Mouse (Mus musculus): ENCODE results near the gene Myl10. TPM values are rescaled to one million over a fixed set of nuclear protein-coding genes. Genes with fewer than 3 reads are reported as not detected.

Gene Myl10
- polyA plus RNA-seq, 1 experiment = not detected

DNA sequence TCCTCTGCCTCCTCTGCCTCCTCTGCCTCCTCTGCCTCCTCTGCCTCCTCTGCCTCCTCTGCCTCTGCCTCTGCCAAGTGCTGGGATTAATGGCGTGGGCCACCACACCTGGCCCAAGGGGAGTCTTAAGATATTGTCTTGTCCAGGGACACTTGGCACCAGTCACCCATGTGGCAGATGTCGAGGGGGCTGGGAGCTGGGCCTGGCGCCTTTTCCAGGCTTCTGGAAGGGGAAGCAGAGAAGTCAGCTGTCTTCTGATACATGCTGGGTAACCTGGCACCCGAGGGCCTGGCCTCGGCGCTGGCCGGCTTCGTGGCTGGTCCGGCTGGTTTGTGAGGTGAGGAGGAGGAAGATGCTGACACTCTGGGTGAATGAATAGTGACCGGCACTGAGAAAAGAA is 30.7 kb upstream of the Myl10 start:
- Histone ChIP-seq H3K4me3 (ENCODE audit: insufficient read depth, low read depth, low read length) (no peak overlapping the region), H3K27ac (ENCODE audit: insufficient read depth, low read depth, low read length) (no peak overlapping the region), H3K27me3 (replicated peaks; ENCODE audit: control insufficient read depth, insufficient read depth, low read length) (no peaks in the 10 kb centered on the region), H3K4me1 (ENCODE audit: control insufficient read depth, insufficient read depth, low read length) (no peaks in the 10 kb centered on the region), H3K36me3 (ENCODE audit: control insufficient read depth, insufficient read depth, low read length) (no peaks in the 10 kb centered on the region)
- TF ChIP-seq POLR2A (IDR thresholded peaks at IDR 0.05; ENCODE audit: low read depth, low read length) (no peak), CTCF (conservative IDR thresholded peaks at IDR 0.05; ENCODE audit: insufficient read depth, insufficient read length, low read depth, low read length) (no peak)
- WGBS = 69% methylated on average over 10 of the region's 10 CpGs
- no peak for DNase-seq

DNA sequence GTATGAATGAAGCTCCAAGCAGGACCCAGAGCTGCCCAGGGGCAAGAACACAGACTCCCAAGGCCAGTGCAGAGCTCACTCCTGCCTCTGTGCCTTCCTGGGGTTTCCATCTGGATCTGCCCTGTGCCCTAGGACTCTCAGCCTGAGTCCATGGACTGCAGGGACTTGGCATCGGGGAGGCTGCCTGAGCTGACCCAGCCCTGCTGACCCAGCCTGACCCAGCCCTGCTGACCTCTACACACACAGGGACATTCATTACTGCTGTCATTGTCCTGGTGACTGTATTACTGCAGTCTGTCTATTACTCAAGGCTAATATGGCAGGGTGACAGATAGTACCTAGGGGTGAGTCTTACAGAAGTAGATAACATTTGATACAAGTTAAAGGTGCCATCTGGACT is 30.1 kb upstream of the Myl10 start:
- TF ChIP-seq CTCF (conservative IDR thresholded peaks at IDR 0.05; ENCODE audit: insufficient read depth, insufficient read length, low read depth, low read length) (no peak; the same call in 1 of the 2 replicates), POLR2A (IDR thresholded peaks at IDR 0.05; ENCODE audit: low read depth, low read length) (no peak)
- no peak overlapping the region for H3K27ac ChIP-seq (ENCODE audit: insufficient read depth, low read depth, low read length)
- no peaks in the 10 kb centered on the region for H3K27me3 ChIP-seq (replicated peaks; ENCODE audit: control insufficient read depth, insufficient read depth, low read length)
- 26% methylated on average over 1 of the region's 1 CpGs for WGBS
- peak; percentile 12 for DNase-seq
- H3K36me3 ChIP-seq (ENCODE audit: control insufficient read depth, insufficient read depth, low read length) = no peaks in the 10 kb centered on the region
- no peaks in the 10 kb centered on the region for H3K4me1 ChIP-seq (ENCODE audit: control insufficient read depth, insufficient read depth, low read length)
- no peak overlapping the region for H3K4me3 ChIP-seq (ENCODE audit: insufficient read depth, low read depth, low read length)

DNA sequence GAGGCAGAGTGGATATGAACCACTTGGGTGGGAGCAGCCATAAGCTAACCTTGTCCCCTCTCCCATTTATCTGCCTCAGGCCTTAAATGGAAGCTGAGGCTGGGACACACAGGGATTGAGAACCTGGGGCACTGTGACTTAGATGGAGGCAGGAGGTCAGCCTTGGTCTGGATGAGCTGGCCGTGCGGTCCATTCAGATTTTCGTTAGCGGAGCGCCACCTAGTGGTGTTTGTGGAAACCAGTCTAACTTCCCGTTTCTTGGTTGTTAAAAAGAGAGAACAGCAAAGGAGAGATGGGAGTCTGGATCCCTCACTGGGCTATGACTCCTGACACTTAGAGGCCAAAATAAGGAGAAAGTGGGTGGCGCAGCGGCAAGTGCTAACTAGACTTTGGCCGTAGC is 28.4 kb upstream of the Myl10 start:
- WGBS = 3% methylated on average over 9 of the region's 9 CpGs
- no peaks in the 10 kb centered on the region for H3K27me3 ChIP-seq (replicated peaks; ENCODE audit: control insufficient read depth, insufficient read depth, low read length)
- H3K4me3 ChIP-seq (ENCODE audit: insufficient read depth, low read depth, low read length) = no peak overlapping the region

DNA sequence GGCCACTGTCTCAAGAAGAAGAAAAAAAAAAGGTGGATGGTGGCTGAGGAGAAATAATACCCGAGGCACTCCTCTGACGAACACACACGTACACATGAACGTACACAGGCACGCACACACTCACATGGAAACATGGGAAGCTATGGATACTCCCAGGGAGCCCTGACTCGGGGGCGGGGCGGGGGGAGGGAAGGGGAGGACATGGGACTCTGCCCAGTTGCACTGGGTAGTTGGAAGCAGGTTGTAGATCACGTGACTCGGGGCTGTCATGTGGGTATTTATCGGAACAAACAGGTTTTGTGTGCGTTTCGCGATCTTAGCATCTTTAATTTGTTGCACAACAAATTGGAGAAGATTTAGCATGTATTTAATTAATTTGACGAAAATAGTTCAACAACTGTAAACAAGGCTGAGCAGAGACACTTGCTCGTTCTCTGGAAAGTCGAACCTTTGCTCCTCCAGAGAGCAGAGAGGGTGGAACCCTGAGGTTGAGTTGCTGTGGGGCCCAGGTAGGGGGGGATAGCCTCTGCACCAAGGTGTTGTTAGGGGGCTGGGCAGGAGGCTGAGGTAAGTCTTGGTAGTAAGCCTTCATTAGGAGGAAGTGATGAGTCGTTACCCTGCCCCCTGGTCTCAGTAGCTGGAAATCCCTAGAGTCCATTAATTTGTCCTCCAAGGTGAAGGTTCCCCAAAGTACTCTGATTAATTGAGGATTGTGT is 16.5 kb upstream of the Myl10 start:
- H3K27ac ChIP-seq (ENCODE audit: insufficient read depth, low read depth, low read length) = no peak overlapping the region
- no peaks in the 10 kb centered on the region for H3K4me1 ChIP-seq (ENCODE audit: control insufficient read depth, insufficient read depth, low read length)
- DNase-seq = no peak
- H3K27me3 ChIP-seq (replicated peaks; ENCODE audit: control insufficient read depth, insufficient read depth, low read length) = no peaks in the 10 kb centered on the region
- WGBS = 74% methylated on average over 18 of the region's 18 CpGs
- no peak for TF ChIP-seq POLR2A (IDR thresholded peaks at IDR 0.05; ENCODE audit: low read depth, low read length)
- no peak for TF ChIP-seq CTCF (conservative IDR thresholded peaks at IDR 0.05; ENCODE audit: insufficient read depth, insufficient read length, low read depth, low read length)
- H3K4me3 ChIP-seq (ENCODE audit: insufficient read depth, low read depth, low read length) = no peak overlapping the region
- H3K36me3 ChIP-seq (ENCODE audit: control insufficient read depth, insufficient read depth, low read length) = no peaks in the 10 kb centered on the region

More for the DNA sequence above, 28.4 kb upstream of the Myl10 start:
- DNase-seq = peak; percentile 73
- H3K4me1 ChIP-seq (ENCODE audit: control insufficient read depth, insufficient read depth, low read length) = no peaks in the 10 kb centered on the region
- no peak overlapping the region for H3K27ac ChIP-seq (ENCODE audit: insufficient read depth, low read depth, low read length)
- no peaks in the 10 kb centered on the region for H3K36me3 ChIP-seq (ENCODE audit: control insufficient read depth, insufficient read depth, low read length)
- no peak for TF ChIP-seq POLR2A (IDR thresholded peaks at IDR 0.05; ENCODE audit: low read depth, low read length)
- peak; percentile 89 for TF ChIP-seq CTCF (conservative IDR thresholded peaks at IDR 0.05; ENCODE audit: insufficient read depth, insufficient read length, low read depth, low read length)

DNA sequence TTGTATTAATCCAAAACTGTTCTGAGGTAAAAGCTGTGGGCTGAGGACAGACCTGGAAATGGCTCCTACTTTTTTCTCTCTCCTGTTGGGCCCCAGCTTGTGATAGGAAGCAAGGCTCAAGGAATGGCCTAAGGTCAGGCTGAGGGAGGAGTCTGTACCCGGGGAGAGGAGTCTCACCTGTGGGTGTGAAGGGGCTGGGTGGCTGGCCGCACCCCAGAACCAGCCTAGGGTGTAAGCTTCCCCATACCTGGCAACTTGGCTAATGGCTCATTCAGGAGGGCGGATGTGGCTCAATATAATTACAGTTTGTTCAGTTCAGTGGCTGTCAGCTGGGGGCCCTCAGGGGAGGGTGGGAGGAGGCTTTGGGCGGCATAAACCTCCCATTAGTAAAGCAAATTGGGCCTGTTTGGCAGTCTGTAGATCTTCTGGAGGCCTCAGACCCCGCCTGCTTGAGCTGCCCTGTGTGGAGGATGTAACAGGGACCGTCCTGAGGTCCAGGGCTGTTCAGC is 14.1 kb upstream of the Myl10 start:
- DNase-seq = no peak
- Histone ChIP-seq H3K4me1 (ENCODE audit: control insufficient read depth, insufficient read depth, low read length) (no peaks in the 10 kb centered on the region), H3K4me3 (ENCODE audit: insufficient read depth, low read depth, low read length) (no peak overlapping the region), H3K27me3 (replicated peaks; ENCODE audit: control insufficient read depth, insufficient read depth, low read length) (no peaks in the 10 kb centered on the region), H3K36me3 (ENCODE audit: control insufficient read depth, insufficient read depth, low read length) (no peaks in the 10 kb centered on the region), H3K27ac (ENCODE audit: insufficient read depth, low read depth, low read length) (no peak overlapping the region)
- TF ChIP-seq CTCF (conservative IDR thresholded peaks at IDR 0.05; ENCODE audit: insufficient read depth, insufficient read length, low read depth, low read length) (no peak), POLR2A (IDR thresholded peaks at IDR 0.05; ENCODE audit: low read depth, low read length) (no peak)
- 61% methylated on average over 6 of the region's 6 CpGs for WGBS

DNA sequence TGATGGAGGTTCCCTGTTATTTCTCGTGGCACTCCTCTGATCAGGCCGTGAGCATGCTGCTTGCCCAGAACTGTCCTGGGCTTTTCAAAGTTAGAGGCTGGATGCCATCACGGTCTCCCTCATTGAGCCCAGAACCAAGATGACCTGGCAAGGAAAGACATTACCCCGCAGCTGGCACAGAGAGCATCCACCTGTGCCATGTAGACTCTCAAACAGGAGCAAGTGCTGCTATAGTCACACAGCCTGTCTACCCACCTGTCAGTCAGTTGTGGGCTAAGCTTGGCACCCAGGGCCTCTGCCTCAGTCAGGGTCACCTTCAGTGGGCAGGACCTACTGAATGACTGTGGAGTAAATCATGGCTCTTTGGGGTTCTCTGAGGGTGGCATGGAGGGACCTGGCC is 6.6 kb upstream of the Myl10 start:
- no peak overlapping the region for H3K27ac ChIP-seq (ENCODE audit: insufficient read depth, low read depth, low read length)
- WGBS = 90% methylated on average over 4 of the region's 4 CpGs
- no peaks in the 10 kb centered on the region for H3K36me3 ChIP-seq (ENCODE audit: control insufficient read depth, insufficient read depth, low read length)
- no peak for DNase-seq
- TF ChIP-seq CTCF (conservative IDR thresholded peaks at IDR 0.05; ENCODE audit: insufficient read depth, insufficient read length, low read depth, low read length) = no peak
- TF ChIP-seq POLR2A (IDR thresholded peaks at IDR 0.05; ENCODE audit: low read depth, low read length) = no peak
- H3K4me3 ChIP-seq (ENCODE audit: insufficient read depth, low read depth, low read length) = no peak overlapping the region
- H3K27me3 ChIP-seq (replicated peaks; ENCODE audit: control insufficient read depth, insufficient read depth, low read length) = no peaks in the 10 kb centered on the region
- H3K4me1 ChIP-seq (ENCODE audit: control insufficient read depth, insufficient read depth, low read length) = no peaks in the 10 kb centered on the region

DNA sequence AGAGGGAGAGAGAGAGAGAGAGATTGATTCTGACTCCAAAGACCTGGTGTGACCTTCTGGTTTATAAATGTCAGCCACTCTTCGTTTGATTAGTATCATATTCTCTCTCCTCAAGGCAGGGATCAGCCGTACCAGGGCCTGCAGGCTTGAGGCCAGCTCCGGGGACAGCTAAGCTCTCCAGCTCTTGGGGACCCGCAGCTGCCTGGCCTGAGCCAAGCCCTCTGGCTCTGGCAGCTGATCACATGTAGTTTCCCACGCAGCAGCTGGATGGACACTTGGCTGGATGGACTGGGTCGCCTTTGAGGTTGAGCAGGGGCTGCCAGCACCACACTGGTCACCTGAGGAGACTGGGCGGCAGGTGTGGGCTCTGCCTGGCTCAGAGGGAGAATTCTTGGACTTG is 5.4 kb upstream of the Myl10 start:
- 40% methylated on average over 7 of the region's 7 CpGs for WGBS
- no peak overlapping the region for H3K27ac ChIP-seq (ENCODE audit: insufficient read depth, low read depth, low read length)
- no peaks in the 10 kb centered on the region for H3K36me3 ChIP-seq (ENCODE audit: control insufficient read depth, insufficient read depth, low read length)
- no peak overlapping the region for H3K4me3 ChIP-seq (ENCODE audit: insufficient read depth, low read depth, low read length)
- DNase-seq = no peak
- no peaks in the 10 kb centered on the region for H3K27me3 ChIP-seq (replicated peaks; ENCODE audit: control insufficient read depth, insufficient read depth, low read length)
- H3K4me1 ChIP-seq (ENCODE audit: control insufficient read depth, insufficient read depth, low read length) = no peaks in the 10 kb centered on the region
- TF ChIP-seq POLR2A (IDR thresholded peaks at IDR 0.05; ENCODE audit: low read depth, low read length) = no peak
- TF ChIP-seq CTCF (conservative IDR thresholded peaks at IDR 0.05; ENCODE audit: insufficient read depth, insufficient read length, low read depth, low read length) = no peak
